Mouse (Mus musculus) adrenal gland, adult (tissue): Measurements from ENCODE around the gene Yju2.
"Not testable (repeated sequence)": the region's sequence is repeated elsewhere in the genome, so short reads cannot be mapped to it uniquely, and the experiment has no call there.

ENCODE experiments used
- DNase-seq, 2 experiments: peaks; one replicate each; pipeline ENCODE4 v3.0.0; 2022 to 2023; ENCODE audit warnings: low spot score in 1 of 2; ENCODE audit not compliant: inconsistent age in 2 of 2

Gene Yju2

GRCm38 (mm10) chr17:55958918-55959728, at the start of gene Yju2:
TSS of gene Yju2 (plus strand) at chr17:55959099.
- peak; percentile 93 to 99 for DNase-seq

GRCm38 (mm10) chr17:55931553-55932502, 27.1 kb upstream of the Yju2 start:
- DNase-seq: peak; percentile 69 to 85

GRCm38 (mm10) chr17:55932635-55933034, 26.3 kb upstream of the Yju2 start:
- no peak for DNase-seq

- DNase-seq: no peak
Measured at GRCm38 (mm10) chr17:55933191-55933590, 25.7 kb upstream of the Yju2 start.

GRCm38 (mm10) chr17:55944387-55944865, 14.5 kb upstream of the Yju2 start:
- not testable (repeated sequence) for DNase-seq

- peak; percentile 94 to 98 for DNase-seq
Measured at GRCm38 (mm10) chr17:55944866-55945682, 13.8 kb upstream of the Yju2 start.

- DNase-seq: peak; percentile 23 to 68
Measured at GRCm38 (mm10) chr17:55945696-55946095, 13.2 kb upstream of the Yju2 start.

- no peak for DNase-seq
Measured at GRCm38 (mm10) chr17:55948647-55949046, 10.3 kb upstream of the Yju2 start.

GRCm38 (mm10) chr17:55949400-55949799, 9.5 kb upstream of the Yju2 start, which contains the start of gene Zfp119b:
TSS of gene Zfp119b (minus strand) at chr17:55949500.
- DNase-seq: peak in 1 of 2 experiments; percentile 67

- no peak for DNase-seq
Measured at GRCm38 (mm10) chr17:55950601-55951000, 8.3 kb upstream of the Yju2 start.

GRCm38 (mm10) chr17:55952041-55952440, 6.9 kb upstream of the Yju2 start:
- DNase-seq: no peak

- DNase-seq: peak in 1 of 2 experiments; percentile 42
Measured at GRCm38 (mm10) chr17:55952447-55953027, 6.4 kb upstream of the Yju2 start, which contains the start of gene Ebi3. TSS of gene Ebi3 (plus strand) at chr17:55952640.

GRCm38 (mm10) chr17:55953751-55954150, 5.1 kb upstream of the Yju2 start:
- no peak for DNase-seq

GRCm38 (mm10) chr17:55954229-55954628, 4.7 kb upstream of the Yju2 start:
- DNase-seq: no peak

GRCm38 (mm10) chr17:55956129-55956528, 2.8 kb upstream of the Yju2 start:
- DNase-seq: peak in 1 of 2 experiments; percentile 71

GRCm38 (mm10) chr17:55956591-55956990, 2.3 kb upstream of the Yju2 start:
- DNase-seq: peak in 1 of 2 experiments; percentile 48

- peak; percentile 79 to 89 for DNase-seq
Measured at GRCm38 (mm10) chr17:55957168-55957567, 1.7 kb upstream of the Yju2 start.

- peak; percentile 35 to 56 for DNase-seq
Measured at GRCm38 (mm10) chr17:55957726-55958583, 944 bp upstream of the Yju2 start.

GRCm38 (mm10) chr17:55958584-55958886, 364 bp upstream of the Yju2 start:
- DNase-seq: no peak
